Mouse (Mus musculus) megakaryocyte, embryonic 14.5 days (primary cell): ENCODE results near the gene Sord.

Experiments used
- FLI1 ChIP-seq: IDR thresholded peaks from 2 replicates; pipeline ENCODE4 v1.6.1; 2012; ENCODE audit warnings: low read length, inconsistent platforms, mixed read lengths
- GATA1 ChIP-seq: IDR thresholded peaks from 3 replicates; pipeline ENCODE4 v1.6.1; 2012; ENCODE audit warnings: mixed read lengths, low read length, inconsistent platforms, borderline replicate concordance

DNA sequence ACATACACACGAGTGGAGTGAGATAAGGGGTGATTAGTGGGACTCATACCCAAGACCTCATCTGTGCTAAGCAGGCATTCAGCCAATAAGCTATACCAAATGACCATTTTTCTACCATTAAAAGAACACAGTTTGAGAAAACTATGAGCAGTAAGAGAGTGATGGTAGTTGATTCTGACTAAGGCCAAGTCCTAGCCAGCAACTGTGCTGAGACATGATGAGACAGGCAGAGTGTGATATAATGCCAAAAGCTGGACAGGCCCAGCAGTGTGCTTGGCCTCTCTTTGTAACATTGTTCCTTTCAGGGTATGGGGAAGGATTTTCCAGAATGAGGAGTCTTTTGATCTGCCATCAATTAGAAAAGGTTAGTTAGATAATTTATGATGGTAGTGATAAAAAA, 33.0 kb upstream of the Sord start:
- TF ChIP-seq GATA1 (no peak), FLI1 (no peak)
